Mouse (Mus musculus) thymus, postnatal 4 days (tissue): Measurements from ENCODE around the gene Atxn2.
"Not testable (repeated sequence)": the region's sequence is repeated elsewhere in the genome, so short reads cannot be mapped to it uniquely, and the experiment has no call there.

Experiments
- DNase-seq: peaks from one replicate; pipeline ENCODE4 v3.0.0; 2021

Gene Atxn2

GRCm38 (mm10) chr5:121712232-121712933 lies 1.2 kb downstream of the Atxn2 start:
- peak; percentile 62 for DNase-seq

- DNase-seq, result peak; percentile 58
Observed at GRCm38 (mm10) chr5:121712934-121713538, 1.9 kb downstream of the Atxn2 start.

GRCm38 (mm10) chr5:121714331-121714730 lies 3.2 kb downstream of the Atxn2 start:
- DNase-seq, result peak; percentile 22

GRCm38 (mm10) chr5:121714928-121715327 lies 3.8 kb downstream of the Atxn2 start:
- DNase-seq, result no peak

GRCm38 (mm10) chr5:121718462-121718861 lies 7.3 kb downstream of the Atxn2 start:
- DNase-seq, result no peak

GRCm38 (mm10) chr5:121720888-121721585 lies 9.9 kb downstream of the Atxn2 start:
- peak; percentile 27 for DNase-seq

- DNase-seq, result no peak
Observed at GRCm38 (mm10) chr5:121721841-121722240, 10.7 kb downstream of the Atxn2 start.

GRCm38 (mm10) chr5:121724678-121725077 lies 13.5 kb downstream of the Atxn2 start:
- DNase-seq, result no peak

GRCm38 (mm10) chr5:121730057-121730456 lies 18.9 kb downstream of the Atxn2 start:
- DNase-seq, result no peak

GRCm38 (mm10) chr5:121736641-121737040 lies 25.5 kb downstream of the Atxn2 start:
- DNase-seq, result no peak

- not testable (repeated sequence) for DNase-seq
Observed at GRCm38 (mm10) chr5:121738162-121738561, 27.0 kb downstream of the Atxn2 start.

- no peak for DNase-seq
Observed at GRCm38 (mm10) chr5:121738576-121739191, 27.5 kb downstream of the Atxn2 start.

GRCm38 (mm10) chr5:121740516-121740915 lies 29.4 kb downstream of the Atxn2 start:
- DNase-seq, result no peak

- DNase-seq, result no peak
Observed at GRCm38 (mm10) chr5:121742915-121743314, 31.8 kb downstream of the Atxn2 start.

GRCm38 (mm10) chr5:121747884-121748594 lies 36.9 kb downstream of the Atxn2 start:
- DNase-seq, result not testable (repeated sequence)

- DNase-seq, result no peak
Observed at GRCm38 (mm10) chr5:121749633-121750032, 38.5 kb downstream of the Atxn2 start.

GRCm38 (mm10) chr5:121757900-121758299 lies 46.8 kb downstream of the Atxn2 start:
- no peak for DNase-seq

- no peak for DNase-seq
Observed at GRCm38 (mm10) chr5:121758341-121758740, 47.2 kb downstream of the Atxn2 start.

- no peak for DNase-seq
Observed at GRCm38 (mm10) chr5:121759921-121760320, 48.8 kb downstream of the Atxn2 start.

GRCm38 (mm10) chr5:121761459-121761858 lies 50.3 kb downstream of the Atxn2 start:
- no peak for DNase-seq

GRCm38 (mm10) chr5:121762949-121763348 lies 51.8 kb downstream of the Atxn2 start:
- DNase-seq, result no peak

GRCm38 (mm10) chr5:121765020-121765419 lies 53.9 kb downstream of the Atxn2 start:
- peak; percentile 47 for DNase-seq
